Mouse (Mus musculus): ENCODE results near the gene C1qtnf6. TPM values are rescaled to one million over a fixed set of nuclear protein-coding genes. Genes with fewer than 3 reads are reported as not detected.

The C1qtnf6 gene
- polyA plus RNA-seq, 1 experiment from 2014 or later = 21.5 TPM

- Histone ChIP-seq H3K36me3 (ENCODE audit: insufficient read depth, low read length) (no peaks in the 10 kb centered on the region), H3K4me3 (ENCODE audit: low read depth, low read length) (no peak overlapping the region), H3K9ac (replicated peaks; ENCODE audit: low read depth) (no peak overlapping the region), H3K27me3 (replicated peaks; ENCODE audit: insufficient read depth, low read length) (no peaks in the 10 kb centered on the region), H3K4me2 (replicated peaks; ENCODE audit: low read depth, low read length) (no peak overlapping the region), H3K4me1 (ENCODE audit: insufficient read depth, low read depth, low read length) (no peaks in the 10 kb centered on the region), H3K27ac (ENCODE audit: low read length) (no peak overlapping the region), H3K9me3 (ENCODE audit: low read length) (no peaks in the 10 kb centered on the region)
- TF ChIP-seq CTCF (IDR thresholded peaks at IDR 0.05) (no peak), EP300 (IDR thresholded peaks at IDR 0.05) (no peak)
- ATAC-seq (no peak), DNase-seq (ENCODE audit: low spot score) (no peak)
- 45% methylated on average over 10 of the region's 10 CpGs for WGBS
Measured at GRCm38 (mm10) chr15:78557693-78558535, 26.7 kb upstream of the C1qtnf6 start.

GRCm38 (mm10) chr15:78554545-78555313 is 23.5 kb upstream of the C1qtnf6 start:
- Histone ChIP-seq H3K27me3 (replicated peaks; ENCODE audit: insufficient read depth, low read length) (no peaks in the 10 kb centered on the region), H3K4me3 (ENCODE audit: low read depth, low read length) (no peak overlapping the region), H3K27ac (ENCODE audit: low read length) (no peak overlapping the region), H3K4me2 (replicated peaks; ENCODE audit: low read depth, low read length) (no peak overlapping the region), H3K4me1 (ENCODE audit: insufficient read depth, low read depth, low read length) (no peaks in the 10 kb centered on the region), H3K36me3 (ENCODE audit: insufficient read depth, low read length) (no peaks in the 10 kb centered on the region), H3K9ac (replicated peaks; ENCODE audit: low read depth) (no peak overlapping the region), H3K9me3 (ENCODE audit: low read length) (no peaks in the 10 kb centered on the region)
- 66% methylated on average over 25 of the region's 25 CpGs for WGBS
- DNase-seq (ENCODE audit: low spot score) = no peak
- TF ChIP-seq CTCF (IDR thresholded peaks at IDR 0.05) (peak; percentile 37), EP300 (IDR thresholded peaks at IDR 0.05) (no peak)
- ATAC-seq = no peak

DNA sequence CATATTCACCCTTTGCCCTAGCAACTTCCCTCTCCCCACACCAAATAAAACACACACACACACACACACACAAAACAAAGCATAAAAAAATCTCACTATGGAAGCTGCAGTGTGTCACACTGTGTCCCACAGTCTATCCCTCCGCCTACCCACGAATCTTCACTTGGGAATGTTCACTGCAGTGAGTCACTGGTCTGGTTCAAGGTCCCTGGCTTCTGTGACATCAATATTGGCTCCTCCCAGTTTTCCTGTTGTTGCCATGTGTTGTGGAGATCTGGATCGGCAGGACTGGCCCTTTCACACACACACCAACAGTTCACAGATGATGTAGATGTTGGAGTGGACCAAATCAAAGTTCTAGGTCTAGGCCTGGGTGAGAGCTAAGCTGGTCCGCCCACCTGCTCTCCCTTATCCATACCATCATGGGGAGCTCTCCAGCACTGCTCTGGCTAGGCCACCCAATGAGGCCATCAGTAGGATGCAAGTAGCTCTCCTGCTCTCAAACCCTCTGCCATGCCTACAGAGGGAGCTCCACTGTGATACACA is 18.0 kb upstream of the C1qtnf6 start:
- WGBS = 66% methylated on average over 4 of the region's 4 CpGs
- Histone ChIP-seq H3K4me3 (ENCODE audit: low read depth, low read length) (no peak overlapping the region), H3K4me2 (replicated peaks; ENCODE audit: low read depth, low read length) (no peak overlapping the region), H3K9me3 (ENCODE audit: low read length) (no peaks in the 10 kb centered on the region), H3K4me1 (ENCODE audit: insufficient read depth, low read depth, low read length) (no peaks in the 10 kb centered on the region), H3K27ac (ENCODE audit: low read length) (no peak overlapping the region), H3K36me3 (ENCODE audit: insufficient read depth, low read length) (no peaks in the 10 kb centered on the region), H3K27me3 (replicated peaks; ENCODE audit: insufficient read depth, low read length) (0 out of 2 replicates have a peak, but pooled peaks cover 8% of the 10 kb centered on the region), H3K9ac (replicated peaks; ENCODE audit: low read depth) (no peak overlapping the region)
- DNase-seq (ENCODE audit: low spot score) (no peak), ATAC-seq (no peak)
- no peak for TF ChIP-seq CTCF (IDR thresholded peaks at IDR 0.05)
- TF ChIP-seq EP300 (IDR thresholded peaks at IDR 0.05) = no peak

- TF ChIP-seq CTCF (IDR thresholded peaks at IDR 0.05) (no peak), EP300 (IDR thresholded peaks at IDR 0.05) (no peak)
- no peaks in the 10 kb centered on the region for H3K9me3 ChIP-seq (ENCODE audit: low read length)
- no peaks in the 10 kb centered on the region for H3K4me1 ChIP-seq (ENCODE audit: insufficient read depth, low read depth, low read length)
- H3K4me2 ChIP-seq (replicated peaks; ENCODE audit: low read depth, low read length) = no peak overlapping the region
- DNase-seq (ENCODE audit: low spot score) (no peak), ATAC-seq (no peak)
- no peak overlapping the region for H3K9ac ChIP-seq (replicated peaks; ENCODE audit: low read depth)
- WGBS = 44% methylated on average over 8 of the region's 8 CpGs
- no peak overlapping the region for H3K4me3 ChIP-seq (ENCODE audit: low read depth, low read length)
- no peak overlapping the region for H3K27ac ChIP-seq (ENCODE audit: low read length)
- H3K36me3 ChIP-seq (ENCODE audit: insufficient read depth, low read length) = no peaks in the 10 kb centered on the region
- H3K27me3 ChIP-seq (replicated peaks; ENCODE audit: insufficient read depth, low read length) = 0 out of 2 replicates have a peak, but pooled peaks cover 8% of the 10 kb centered on the region
Measured at GRCm38 (mm10) chr15:78548711-78549110, 17.5 kb upstream of the C1qtnf6 start.

GRCm38 (mm10) chr15:78548336-78548665 is 17.1 kb upstream of the C1qtnf6 start:
- Histone ChIP-seq H3K4me1 (ENCODE audit: insufficient read depth, low read depth, low read length) (no peaks in the 10 kb centered on the region), H3K36me3 (ENCODE audit: insufficient read depth, low read length) (no peaks in the 10 kb centered on the region), H3K4me3 (ENCODE audit: low read depth, low read length) (no peak overlapping the region), H3K4me2 (replicated peaks; ENCODE audit: low read depth, low read length) (no peak overlapping the region), H3K27me3 (replicated peaks; ENCODE audit: insufficient read depth, low read length) (0 out of 2 replicates have a peak, but pooled peaks cover 8% of the 10 kb centered on the region), H3K9ac (replicated peaks; ENCODE audit: low read depth) (no peak overlapping the region), H3K27ac (ENCODE audit: low read length) (no peak overlapping the region; the same call in 1 of the 2 replicates), H3K9me3 (ENCODE audit: low read length) (no peaks in the 10 kb centered on the region)
- ATAC-seq (peak; percentile 58), DNase-seq (ENCODE audit: low spot score) (peak; percentile 34)
- WGBS = 21% methylated on average over 3 of the region's 3 CpGs
- TF ChIP-seq EP300 (IDR thresholded peaks at IDR 0.05) (no peak), CTCF (IDR thresholded peaks at IDR 0.05) (no peak)

Measured in lung, postnatal 0 days (tissue).